Mouse (Mus musculus): ENCODE results near the gene Olfr295. TPM values are rescaled to one million over a fixed set of nuclear protein-coding genes. Genes with fewer than 3 reads are reported as not detected.

Olfr295 gene
- 0.29 TPM for polyA plus RNA-seq (2017; shearing (Covaris generic))

GRCm38 (mm10) chr7:86583562-86583961, at the start of gene Olfr295:
Gene Olfr295, plus strand, starts transcription at chr7:86583862.

DNA sequence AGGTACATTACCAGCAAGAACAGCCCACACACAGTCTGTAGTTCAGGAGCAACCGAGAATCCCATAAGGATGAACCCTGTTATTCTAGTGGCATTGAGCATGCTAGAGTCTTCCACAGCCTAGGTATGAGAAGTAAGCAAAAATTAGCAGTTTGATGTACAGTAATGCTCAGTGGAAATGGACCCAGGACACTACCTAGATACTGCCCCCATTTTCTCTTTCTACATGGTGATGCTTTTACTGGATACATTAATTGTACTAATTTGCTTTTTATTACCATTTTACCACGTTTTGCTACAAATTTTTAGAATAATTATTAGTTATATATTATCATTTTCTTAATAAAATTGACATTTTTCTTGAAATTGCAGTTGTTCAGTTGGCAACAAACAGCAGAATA, 32.9 kb downstream of the Olfr295 start, which contains the start of gene Olfr294:
Olfr294 (minus strand) TSS at position 101 of the 400 bp plus-strand sequence.

Other genes starting within 250 kb of the Olfr295 start
- gene Olfr307, start 246.3 kb upstream of the Olfr295 start, polyA plus RNA-seq (2017; shearing (Covaris generic)), result not detected
- gene Olfr305, start 216.9 kb upstream of the Olfr295 start, polyA plus RNA-seq (2017; shearing (Covaris generic)), result not detected
- not detected for gene Olfr304, start 197.2 kb upstream of the Olfr295 start, polyA plus RNA-seq (2017; shearing (Covaris generic))
- not detected for gene Olfr303, start 186.1 kb upstream of the Olfr295 start, polyA plus RNA-seq (2017; shearing (Covaris generic))
- not detected for gene Olfr301, start 180.0 kb upstream of the Olfr295 start, polyA plus RNA-seq (2017; shearing (Covaris generic))
- gene Olfr299, start 123.9 kb upstream of the Olfr295 start, polyA plus RNA-seq (2017; shearing (Covaris generic)), result not detected
- not detected for gene Olfr298, start 91.4 kb upstream of the Olfr295 start, polyA plus RNA-seq (2017; shearing (Covaris generic))
- not detected for gene Olfr297, start 63.9 kb upstream of the Olfr295 start, polyA plus RNA-seq (2017; shearing (Covaris generic))
- not detected for gene Olfr294, start 32.8 kb downstream of the Olfr295 start, polyA plus RNA-seq (2017; shearing (Covaris generic))
- not detected for gene Olfr293, start 65.2 kb downstream of the Olfr295 start, polyA plus RNA-seq (2017; shearing (Covaris generic))
- not detected for gene Olfr292, start 104.5 kb downstream of the Olfr295 start, polyA plus RNA-seq (2017; shearing (Covaris generic))
- gene Folh1, start 192.1 kb downstream of the Olfr295 start, polyA plus RNA-seq (2017; shearing (Covaris generic)), result not detected
- gene Vmn2r77, start 211.2 kb downstream of the Olfr295 start, polyA plus RNA-seq (2017; shearing (Covaris generic)), result 0.09 TPM